ENCODE assay signal across 12 mouse cellular contexts in genomic region chr1:54684316-54684715, GRCm38 (mm10).
DNase-seq lines count a peak whose midpoint lies in the region; ATAC-seq and TF ChIP-seq lines count a peak whose summit lies in the region.
"Had no signal": no experiment of that assay in that cellular context is flagged by ENCODE, and none has a peak within 500 bp of the region (broad histone marks: within the 10 kb centered on the region; RNA-seq: fewer than 3 reads in every experiment).

No protein-coding gene starts in this region.

- no peak overlapping the region for H3K9ac ChIP-seq in limb, embryonic 11.5 days (ENCODE audit: low read length)
- H3K9ac ChIP-seq in heart, embryonic 15.5 days = no peak overlapping the region
- H3K9ac ChIP-seq: embryonic facial prominence, embryonic 12.5 days; forebrain, embryonic 13.5 days; midbrain, embryonic 12.5 days had no signal

- H3K4me2 ChIP-seq in limb, embryonic 11.5 days (ENCODE audit: low read depth, severe bottlenecking) = no peak overlapping the region
- no peak overlapping the region for H3K4me2 ChIP-seq in heart, embryonic 15.5 days
- H3K4me2 ChIP-seq: embryonic facial prominence, embryonic 12.5 days; forebrain, embryonic 13.5 days; midbrain, embryonic 12.5 days had no signal

- peak overlapping the region; percentile 76 for H3K27ac ChIP-seq in gastrocnemius, adult 2 months
- H3K27ac ChIP-seq in limb, embryonic 11.5 days (replicated peaks; ENCODE audit: low read depth, low read length) = 0 out of 2 replicates have a peak overlapping the region, but pooled peaks have one; percentile 12
- H3K27ac ChIP-seq in limb, embryonic 10.5 days = no peak overlapping the region
- peak overlapping the region; percentile 11; the same call in 1 of the 2 replicates for H3K27ac ChIP-seq in heart, embryonic 15.5 days
- H3K27ac ChIP-seq: embryonic facial prominence, embryonic 12.5 days; forebrain, embryonic 13.5 days; midbrain, embryonic 12.5 days had no signal

- H3K9me3 ChIP-seq in limb, embryonic 11.5 days (ENCODE audit: control insufficient read depth, low read length) = no peaks in the 10 kb centered on the region; the same call in 1 of the 2 replicates
- H3K9me3 ChIP-seq in limb, embryonic 10.5 days (replicated peaks) = no peaks in the 10 kb centered on the region
- H3K9me3 ChIP-seq in heart, embryonic 15.5 days (replicated peaks) = no peaks in the 10 kb centered on the region
- H3K9me3 ChIP-seq: embryonic facial prominence, embryonic 12.5 days; forebrain, embryonic 13.5 days; midbrain, embryonic 12.5 days had no signal

- H3K4me1 ChIP-seq in limb, embryonic 11.5 days (ENCODE audit: control insufficient read depth, insufficient read depth, low read length) = no peaks in the 10 kb centered on the region
- no peaks in the 10 kb centered on the region for H3K4me1 ChIP-seq in limb, embryonic 10.5 days
- no peaks in the 10 kb centered on the region for H3K4me1 ChIP-seq in heart, embryonic 15.5 days (replicated peaks)
- H3K4me1 ChIP-seq: embryonic facial prominence, embryonic 12.5 days; forebrain, embryonic 13.5 days; midbrain, embryonic 12.5 days had no signal

- no peak for DNase-seq in gastrocnemius, adult 2 months
- DNase-seq in gastrocnemius, postnatal 4 days (ENCODE audit: low spot score in 2 of 2) = no peak
- DNase-seq in limb, embryonic 11.5 days (ENCODE audit: low spot score) = no peak
- DNase-seq in limb, embryonic 10.5 days (ENCODE audit: low spot score) = no peak
- peak; percentile 85 for DNase-seq in lung, postnatal 25 days (ENCODE audit: low spot score)
- DNase-seq in left cerebral cortex, postnatal 25 days (ENCODE audit: low spot score in 2 of 2) = no peak
- DNase-seq: cerebellum, adult 9-10 months had no signal

- no peak for ATAC-seq in limb, embryonic 11.5 days (ENCODE audit: insufficient number of reproducible peaks, low FRiP score, low TSS enrichment, low read depth)
- peak; percentile 58; the same call in 1 of the 2 replicates for ATAC-seq in heart, embryonic 15.5 days (replicated peaks; ENCODE audit: insufficient number of reproducible peaks, insufficient read depth, low FRiP score, low read depth)
- no peak for ATAC-seq in frontal cortex, adult (ENCODE audit: low TSS enrichment)
- ATAC-seq: forebrain, embryonic 13.5 days had no signal

- H3K4me3 ChIP-seq in gastrocnemius, adult 2 months = no peak overlapping the region
- no peak overlapping the region for H3K4me3 ChIP-seq in limb, embryonic 11.5 days (ENCODE audit: low read depth, low read length)
- no peak overlapping the region for H3K4me3 ChIP-seq in limb, embryonic 10.5 days
- H3K4me3 ChIP-seq in heart, embryonic 15.5 days = no peak overlapping the region
- H3K4me3 ChIP-seq: embryonic facial prominence, embryonic 12.5 days; forebrain, embryonic 13.5 days; midbrain, embryonic 12.5 days had no signal

- intact Hi-C loops in gastrocnemius, adult 2 months (cut with DNase I) = no loop called here
- intact Hi-C loops in left cerebral cortex, postnatal 25 days (cut with DNase I) = no loop called here

- TF ChIP-seq CTCF in gastrocnemius, adult 2 months (IDR thresholded peaks at IDR 0.05) = no peak

- no peaks in the 10 kb centered on the region for H3K36me3 ChIP-seq in limb, embryonic 11.5 days (ENCODE audit: control insufficient read depth, insufficient read depth, low read length)
- H3K36me3 ChIP-seq in limb, embryonic 10.5 days = peaks cover 5% of the 10 kb centered on the region; the same call in 1 of the 2 replicates
- no peaks in the 10 kb centered on the region for H3K36me3 ChIP-seq in heart, embryonic 15.5 days
- H3K36me3 ChIP-seq: midbrain, embryonic 12.5 days had no signal

- WGBS in limb, embryonic 11.5 days = 73% methylated on average over 4 of the region's 4 CpGs
- 86% methylated on average over 4 of the region's 4 CpGs for WGBS in limb, embryonic 10.5 days
- WGBS in heart, embryonic 15.5 days = 64% methylated on average over 4 of the region's 4 CpGs

- H3K27me3 ChIP-seq in limb, embryonic 11.5 days (ENCODE audit: control insufficient read depth, insufficient read depth, low read length) = no peaks in the 10 kb centered on the region
- no peaks in the 10 kb centered on the region for H3K27me3 ChIP-seq in limb, embryonic 10.5 days (ENCODE audit: low read depth, poor library complexity, severe bottlenecking)
- no peaks in the 10 kb centered on the region for H3K27me3 ChIP-seq in heart, embryonic 15.5 days
- H3K27me3 ChIP-seq: embryonic facial prominence, embryonic 12.5 days; forebrain, embryonic 13.5 days; midbrain, embryonic 12.5 days had no signal
